Mouse (Mus musculus) bone marrow, adult 2 months (tissue): ENCODE data around the gene Adarb1.

Experiments used
- CTCF ChIP-seq: fragments of 200-500 bp; IDR thresholded peaks from 2 replicates; pipeline ENCODE4 v1.5.1; 2011; ENCODE audit warnings: low read length, control low read depth; ENCODE audit not compliant: control insufficient read depth, insufficient read depth
- POLR2A ChIP-seq: fragments of 200-500 bp; IDR thresholded peaks from 2 replicates; pipeline ENCODE4 v1.6.1; 2011; ENCODE audit warnings: low read depth, mild to moderate bottlenecking, control low read depth, low read length, borderline replicate concordance; ENCODE audit not compliant: control insufficient read depth

DNA sequence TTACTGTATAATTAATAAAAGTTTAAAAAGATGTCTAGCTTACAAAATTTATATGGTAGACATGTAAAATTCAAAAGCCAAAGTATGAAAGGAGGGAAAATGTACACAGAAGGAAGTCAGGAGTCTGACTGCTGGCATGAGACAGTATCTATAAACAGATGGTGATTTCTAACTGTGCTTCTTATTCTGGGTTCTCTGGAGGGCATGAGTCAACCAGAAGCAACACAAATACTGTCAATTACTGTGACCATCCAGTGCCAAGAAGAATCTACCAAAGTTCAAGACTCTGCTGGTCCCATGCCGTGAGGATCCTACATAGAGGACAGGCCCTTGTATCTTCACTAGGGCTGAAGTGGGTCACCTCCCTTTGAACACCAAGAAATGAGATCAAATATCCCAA is 43.1 kb downstream of the Adarb1 start:
- TF ChIP-seq POLR2A (no peak), CTCF (no peak)
